Mouse (Mus musculus) liver, adult 2 months (tissue): ENCODE results near the gene Obox3.
"Not testable (repeated sequence)": the region's sequence is repeated elsewhere in the genome, so short reads cannot be mapped to it uniquely, and the experiment has no call there.

Experiments
- CTCF ChIP-seq: fragments of 200-500 bp; IDR thresholded peaks from 2 replicates; pipeline ENCODE4 v1.5.1; 2011; ENCODE audit warnings: low read depth, low read length, control low read depth
- POLR2A ChIP-seq: fragments of 200-500 bp; IDR thresholded peaks from 2 replicates; pipeline ENCODE4 v1.6.1; 2011; ENCODE audit warnings: low read length, control low read depth; ENCODE audit not compliant: insufficient read depth; ENCODE audit errors: extremely low read depth

DNA sequence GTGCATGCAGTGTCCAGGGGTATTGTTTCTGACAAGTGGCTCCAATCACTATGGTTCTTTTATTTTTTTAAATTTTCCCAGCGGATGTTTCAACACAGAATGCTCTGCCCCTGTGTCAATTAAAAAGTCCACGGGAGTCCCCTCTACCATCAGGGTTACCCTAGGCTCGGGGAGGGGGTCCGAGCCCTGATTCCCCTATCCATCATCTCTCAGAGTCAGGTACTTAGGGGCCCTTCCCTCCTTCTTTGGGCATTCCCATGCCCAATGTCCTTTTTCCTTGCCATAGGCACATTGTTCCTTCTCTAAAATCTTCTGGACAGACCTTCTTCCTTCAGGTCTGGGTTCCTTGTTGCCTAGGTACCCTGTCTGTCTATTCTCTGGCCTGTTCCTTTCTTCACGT lies 130.3 kb downstream of the Obox3 start:
- TF ChIP-seq CTCF, POLR2A: not testable (repeated sequence)
